Mouse (Mus musculus) CH12.LX (cell line): Measurements from ENCODE around the gene Pbx2.

Experiments
- CHD1 ChIP-seq: IDR thresholded peaks from 2 replicates; pipeline ENCODE4 v1.6.1; 2012; ENCODE audit warnings: low read depth, low read length, improper control_type of control experiment, inconsistent platforms
- CHD2 ChIP-seq: IDR thresholded peaks from 2 replicates; pipeline ENCODE4 v1.6.1; 2011; ENCODE audit warnings: low read length, improper control_type of control experiment
- CTCF ChIP-seq, 2 experiments: IDR thresholded peaks in 1 of 2; conservative IDR thresholded peaks in 1 of 2; 2 replicates each; pipeline ENCODE4 v1.5.1; 2011 to 2012; ENCODE audit warnings: low read depth in 2 of 2, low read length in 2 of 2, improper control_type of control experiment in 1 of 2, inconsistent platforms in 1 of 2, mild to moderate bottlenecking in 1 of 2, moderate library complexity in 1 of 2
- EP300 ChIP-seq: IDR thresholded peaks from 2 replicates; pipeline ENCODE4 v1.6.1; 2011; ENCODE audit warnings: low read length, improper control_type of control experiment
- GABPA ChIP-seq: IDR thresholded peaks from 2 replicates; pipeline ENCODE4 v1.6.1; 2012; ENCODE audit warnings: low read depth, low read length, improper control_type of control experiment, inconsistent platforms; ENCODE audit not compliant: insufficient replicate concordance
- IRF4 ChIP-seq: IDR thresholded peaks from 2 replicates; pipeline ENCODE4 v1.6.1; 2014; ENCODE audit warnings: low read depth, mild to moderate bottlenecking, inconsistent platforms, low read length, improper control_type of control experiment
- POLR2A ChIP-seq: IDR thresholded peaks from 2 replicates; pipeline ENCODE4 v1.6.1; 2011; ENCODE audit warnings: low read depth, mild to moderate bottlenecking, improper control_type of control experiment, low read length
- RCOR1 ChIP-seq: conservative IDR thresholded peaks from 2 replicates; pipeline ENCODE4 v1.6.1; 2012; ENCODE audit warnings: low read depth, mild to moderate bottlenecking, inconsistent platforms, low read length, improper control_type of control experiment
- SIN3A ChIP-seq: IDR thresholded peaks from 2 replicates; pipeline ENCODE4 v1.6.1; 2012; ENCODE audit warnings: low read length, improper control_type of control experiment, inconsistent platforms
- SMC3 ChIP-seq: IDR thresholded peaks from 2 replicates; pipeline ENCODE4 v1.6.1; 2011; ENCODE audit warnings: low read depth, low read length, improper control_type of control experiment
- TCF12 ChIP-seq: IDR thresholded peaks from 2 replicates; pipeline ENCODE4 v1.6.1; 2014; ENCODE audit warnings: low read depth, mild to moderate bottlenecking, inconsistent platforms, low read length, improper control_type of control experiment

DNA sequence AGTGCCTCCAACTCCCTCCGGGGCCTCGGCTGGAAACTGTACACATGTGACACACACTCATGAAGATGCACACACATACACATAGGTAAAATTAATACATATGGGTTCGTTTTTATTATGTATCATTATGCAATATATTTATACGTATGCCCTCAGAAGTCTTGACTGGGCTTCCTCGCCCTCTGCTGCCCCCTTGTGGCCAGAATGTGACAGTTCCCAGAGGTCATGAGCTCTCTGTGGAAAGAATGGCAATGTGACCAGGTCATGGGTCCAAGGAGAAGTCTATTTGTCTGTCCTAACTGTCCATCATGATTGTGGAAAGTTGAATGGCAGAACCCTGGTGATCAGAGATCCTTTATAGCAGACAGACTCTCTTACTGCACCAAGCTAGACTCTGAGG is 35.6 kb upstream of the Pbx2 start:
- TF ChIP-seq EP300 (no peak), CHD1 (no peak), POLR2A (no peak), CTCF (conservative IDR thresholded peaks at IDR 0.05 in 1 of 2, IDR thresholded peaks at IDR 0.05 in 1 of 2; ENCODE audit: low read depth in 2 of 2, low read length in 2 of 2) (peak; percentile 87 to 92), CHD2 (no peak), RCOR1 (no peak), SMC3 (peak; percentile 85), IRF4 (no peak), GABPA (no peak), TCF12 (no peak), SIN3A (no peak)
